Mouse (Mus musculus): Measurements from ENCODE around the gene Ubxn7. TPM values are rescaled to one million over a fixed set of nuclear protein-coding genes. Genes with fewer than 3 reads are reported as not detected.

Ubxn7 gene
- polyA plus RNA-seq, 1 experiment from 2014 or later: 14.7 TPM

DNA sequence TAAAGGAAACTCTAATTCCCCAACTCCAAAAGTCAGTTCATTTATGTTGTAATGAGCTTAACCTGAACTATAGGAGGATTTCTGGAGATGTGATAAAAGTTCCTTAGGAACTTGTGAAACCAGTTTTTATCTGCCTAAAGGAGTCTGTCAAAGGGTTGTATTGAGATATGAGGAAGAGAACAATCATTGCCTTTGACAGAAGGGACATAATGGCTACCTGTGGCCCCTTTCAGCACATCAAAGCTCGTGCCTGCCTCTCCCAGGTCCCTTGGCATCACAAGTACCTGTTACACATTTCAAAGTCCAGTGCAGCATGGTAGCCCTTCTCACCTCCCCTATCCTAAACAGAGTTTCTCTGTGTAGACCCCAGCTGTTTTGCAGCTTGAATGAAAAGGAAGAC is 85.4 kb downstream of the Ubxn7 start:
- Histone ChIP-seq H3K4me2 (ENCODE audit: low read depth, low read length) (no peak overlapping the region), H3K4me1 (ENCODE audit: control insufficient read depth, insufficient read depth, low read length) (peaks cover 14% of the 10 kb centered on the region), H3K27me3 (replicated peaks; ENCODE audit: control insufficient read depth, insufficient read depth, low read length) (no peaks in the 10 kb centered on the region), H3K4me3 (ENCODE audit: low read length) (no peak overlapping the region), H3K36me3 (ENCODE audit: control insufficient read depth, insufficient read depth, low read length) (no peaks in the 10 kb centered on the region), H3K9me3 (ENCODE audit: control insufficient read depth, low read length) (no peaks in the 10 kb centered on the region), H3K9ac (ENCODE audit: low read depth, low read length) (no peak overlapping the region), H3K27ac (ENCODE audit: low read length) (peak overlapping the region; percentile 46; the same call in 1 of the 2 replicates)
- ATAC-seq: peak; percentile 72
- 36% methylated on average over 1 of the region's 1 CpGs for WGBS

DNA sequence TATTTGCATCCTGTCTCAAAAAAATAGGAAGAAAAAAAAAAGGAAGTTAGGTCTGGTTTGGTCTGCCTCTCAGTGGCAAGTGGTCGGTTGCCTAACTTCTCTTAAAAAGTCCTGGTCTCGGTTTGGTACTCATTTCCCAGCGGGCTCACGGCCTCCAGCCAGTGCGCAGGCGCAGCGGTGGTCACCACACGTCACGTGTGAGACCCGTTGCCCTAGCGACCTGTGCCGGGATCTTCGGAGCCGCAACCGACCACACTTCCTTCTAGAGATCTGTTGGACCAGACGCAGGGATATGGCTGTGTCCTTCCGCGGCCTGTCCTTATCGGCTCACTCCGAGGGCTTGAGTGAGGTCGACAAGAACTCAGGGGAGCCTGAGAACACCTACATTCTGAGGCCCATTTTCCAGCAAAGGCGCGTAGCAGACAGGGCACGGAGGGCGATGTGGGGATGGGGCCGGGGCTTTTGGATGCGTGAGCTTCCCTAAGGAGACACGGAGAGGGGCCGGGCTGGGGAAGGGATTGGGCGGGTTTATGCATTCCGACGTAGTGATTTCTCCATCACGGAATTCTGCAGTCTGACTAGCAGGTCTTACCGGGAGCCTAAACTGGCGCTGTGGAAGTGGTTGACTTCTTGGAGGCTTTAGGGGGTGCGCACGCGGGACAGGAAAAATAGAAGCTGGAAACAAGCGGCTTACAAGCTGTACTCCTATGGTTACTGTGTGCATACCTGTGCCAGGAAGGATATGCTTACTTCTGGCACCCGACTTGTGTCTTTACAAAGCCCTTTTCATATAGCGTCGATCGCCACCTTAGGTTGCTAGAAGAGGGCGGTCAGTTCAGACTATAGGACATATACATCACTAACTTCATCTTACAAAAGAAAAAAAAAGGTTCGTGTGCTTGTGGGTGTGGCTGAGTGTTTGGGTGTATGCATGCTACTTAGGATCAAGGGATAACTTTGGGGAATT is 87.7 kb downstream of the Ubxn7 start, which contains the start of gene Tctex1d2:
Gene Tctex1d2, plus strand, starts transcription at position 186 of the 967 bp plus-strand sequence.
- WGBS: under 1% methylated on average over 45 of the region's 45 CpGs
- peak; percentile 92 for ATAC-seq

DNA sequence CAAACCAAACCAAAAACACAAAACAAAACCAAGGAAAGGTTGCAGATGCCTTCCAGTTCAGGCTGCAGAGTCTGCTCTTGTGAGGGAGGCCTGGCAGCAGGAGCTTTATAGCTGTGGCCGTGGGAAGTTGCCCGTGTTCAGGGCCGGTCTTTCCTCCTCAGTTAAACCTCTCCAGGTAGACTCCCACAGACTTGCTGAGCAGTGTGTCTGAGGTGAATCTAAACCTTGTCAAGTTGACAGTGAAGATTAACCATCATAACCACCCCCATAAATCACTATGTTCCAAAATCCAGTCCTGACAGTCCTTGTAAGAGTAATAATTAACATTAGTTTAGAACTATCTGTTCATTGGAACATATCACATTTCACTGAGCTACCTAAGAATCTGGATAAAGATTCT is 95.4 kb downstream of the Ubxn7 start:
- Histone ChIP-seq H3K4me2 (ENCODE audit: low read depth, low read length) (no peak overlapping the region), H3K4me1 (ENCODE audit: control insufficient read depth, insufficient read depth, low read length) (peaks cover 10% of the 10 kb centered on the region), H3K27me3 (replicated peaks; ENCODE audit: control insufficient read depth, insufficient read depth, low read length) (no peaks in the 10 kb centered on the region), H3K9ac (ENCODE audit: low read depth, low read length) (no peak overlapping the region), H3K9me3 (ENCODE audit: control insufficient read depth, low read length) (no peaks in the 10 kb centered on the region), H3K4me3 (ENCODE audit: low read length) (no peak overlapping the region), H3K36me3 (ENCODE audit: control insufficient read depth, insufficient read depth, low read length) (no peaks in the 10 kb centered on the region), H3K27ac (ENCODE audit: low read length) (no peak overlapping the region)
- ATAC-seq: no peak
- WGBS: 74% methylated on average over 3 of the region's 3 CpGs

More for the DNA sequence above, 87.7 kb downstream of the Ubxn7 start, which contains the start of gene Tctex1d2:
- Histone ChIP-seq H3K9me3 (ENCODE audit: control insufficient read depth, low read length) (no peaks in the 10 kb centered on the region), H3K36me3 (ENCODE audit: control insufficient read depth, insufficient read depth, low read length) (no peaks in the 10 kb centered on the region), H3K9ac (ENCODE audit: low read depth, low read length) (peak within 1 kb of the TSS; percentile 83), H3K27me3 (replicated peaks; ENCODE audit: control insufficient read depth, insufficient read depth, low read length) (no peaks in the 10 kb centered on the region), H3K27ac (ENCODE audit: low read length) (peak within 1 kb of the TSS; percentile 91), H3K4me2 (ENCODE audit: low read depth, low read length) (peak within 1 kb of the TSS; percentile 62), H3K4me1 (ENCODE audit: control insufficient read depth, insufficient read depth, low read length) (peaks cover 14% of the 10 kb centered on the region), H3K4me3 (ENCODE audit: low read length) (peak within 1 kb of the TSS; percentile 69)

DNA sequence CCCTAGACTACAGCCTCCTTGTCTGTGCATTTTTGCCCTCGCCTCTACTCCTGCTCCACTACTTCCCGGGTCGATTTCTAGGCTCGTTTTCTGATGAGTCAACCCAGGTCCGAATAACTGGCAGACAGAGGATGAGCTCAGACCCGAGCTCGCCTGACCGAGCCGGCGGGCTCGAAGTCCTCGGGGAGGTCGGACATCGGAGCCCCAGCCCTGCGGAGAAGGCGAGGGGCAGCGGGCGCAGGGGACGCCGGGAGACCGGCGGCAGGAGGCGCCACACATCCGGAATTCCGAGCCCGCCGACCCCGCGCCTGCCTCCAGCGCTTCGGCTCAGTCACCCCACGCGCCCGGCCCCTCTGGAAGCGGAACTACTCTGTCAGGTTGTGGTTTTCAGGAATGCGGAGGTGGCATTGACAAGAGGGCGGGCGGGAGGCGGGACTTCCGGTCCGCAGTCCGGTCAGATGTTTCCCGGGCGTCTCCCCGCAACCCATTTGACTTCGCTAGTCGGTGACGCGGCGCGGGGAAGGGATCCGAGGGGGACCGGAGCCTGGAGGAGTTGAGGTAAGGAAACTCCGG is 98.5 kb downstream of the Ubxn7 start, which contains the start of gene Pcyt1a:
Gene Pcyt1a, plus strand, starts transcription at position 448 of the 573 bp plus-strand sequence.
- under 1% methylated on average over 54 of the region's 54 CpGs for WGBS
- peak; percentile 97 for ATAC-seq
- peak within 1 kb of the TSS; percentile 86 for H3K4me2 ChIP-seq (ENCODE audit: low read depth, low read length)
- peak within 1 kb of the TSS; percentile 81 for H3K4me3 ChIP-seq (ENCODE audit: low read length)
- H3K9ac ChIP-seq (ENCODE audit: low read depth, low read length): peak within 1 kb of the TSS; percentile 87
- no peaks in the 10 kb centered on the region for H3K36me3 ChIP-seq (ENCODE audit: control insufficient read depth, insufficient read depth, low read length)
- peaks cover 13% of the 10 kb centered on the region for H3K4me1 ChIP-seq (ENCODE audit: control insufficient read depth, insufficient read depth, low read length)
- H3K27ac ChIP-seq (ENCODE audit: low read length): peak within 1 kb of the TSS; percentile 93
- no peaks in the 10 kb centered on the region for H3K27me3 ChIP-seq (replicated peaks; ENCODE audit: control insufficient read depth, insufficient read depth, low read length)
- H3K9me3 ChIP-seq (ENCODE audit: control insufficient read depth, low read length): no peaks in the 10 kb centered on the region

DNA sequence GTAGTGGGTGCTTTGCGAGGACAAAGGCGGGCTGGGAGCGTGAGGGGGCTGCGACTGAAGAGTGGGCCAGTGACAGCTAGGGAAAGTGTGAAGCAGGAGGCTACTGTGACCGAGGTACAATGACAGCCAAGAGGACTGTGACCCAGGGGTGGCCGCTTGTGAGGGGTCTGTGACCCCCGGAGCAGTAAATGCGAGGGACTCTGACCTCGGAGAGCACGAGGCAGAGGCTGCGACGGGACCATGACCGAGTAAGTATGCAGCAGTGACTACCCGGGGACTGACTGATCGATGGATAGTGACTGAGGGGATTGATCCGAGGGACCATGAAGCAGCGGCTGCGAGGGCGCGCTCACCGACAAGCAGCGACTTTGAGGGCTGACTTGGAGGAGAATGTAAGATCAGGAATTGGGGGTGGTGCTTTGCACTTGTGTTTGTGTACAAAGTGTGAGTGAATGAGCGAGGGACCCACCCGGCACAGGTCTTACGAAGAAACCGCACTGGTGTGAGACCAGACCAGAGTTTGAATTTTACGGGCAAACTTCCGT is 99.1 kb downstream of the Ubxn7 start:
- peak; percentile 56; the same call in 1 of the 2 replicates for ATAC-seq
- no peaks in the 10 kb centered on the region for H3K36me3 ChIP-seq (ENCODE audit: control insufficient read depth, insufficient read depth, low read length)
- H3K4me1 ChIP-seq (ENCODE audit: control insufficient read depth, insufficient read depth, low read length): peaks cover 13% of the 10 kb centered on the region
- H3K4me2 ChIP-seq (ENCODE audit: low read depth, low read length): peak overlapping the region; percentile 86
- H3K27me3 ChIP-seq (replicated peaks; ENCODE audit: control insufficient read depth, insufficient read depth, low read length): no peaks in the 10 kb centered on the region
- peak overlapping the region; percentile 81 for H3K4me3 ChIP-seq (ENCODE audit: low read length)
- H3K9ac ChIP-seq (ENCODE audit: low read depth, low read length): peak overlapping the region; percentile 87
- peak overlapping the region; percentile 93 for H3K27ac ChIP-seq (ENCODE audit: low read length)
- no peaks in the 10 kb centered on the region for H3K9me3 ChIP-seq (ENCODE audit: control insufficient read depth, low read length)
- WGBS: under 1% methylated on average over 28 of the region's 28 CpGs

DNA sequence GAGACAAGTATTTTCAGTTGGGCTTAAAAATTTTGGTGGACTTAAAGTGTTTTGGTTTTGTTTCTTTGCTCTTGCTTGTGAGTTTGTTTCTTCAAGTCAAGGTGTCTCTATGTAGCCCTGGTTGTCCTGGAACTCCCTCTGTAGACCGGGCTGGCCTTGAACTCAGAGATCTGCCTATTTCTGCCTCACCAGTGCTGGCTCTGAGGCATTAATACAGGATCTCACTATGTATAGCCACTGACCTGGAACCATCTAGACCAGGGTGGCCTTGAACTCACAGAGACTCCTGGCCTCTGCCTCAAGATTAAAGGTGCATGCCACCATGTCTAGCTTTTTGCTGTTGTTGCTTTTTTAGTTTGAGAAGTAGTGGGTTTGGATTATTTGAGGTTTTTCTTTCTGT is 99.9 kb downstream of the Ubxn7 start:
- no peaks in the 10 kb centered on the region for H3K27me3 ChIP-seq (replicated peaks; ENCODE audit: control insufficient read depth, insufficient read depth, low read length)
- no peak for ATAC-seq
- H3K36me3 ChIP-seq (ENCODE audit: control insufficient read depth, insufficient read depth, low read length): no peaks in the 10 kb centered on the region
- H3K27ac ChIP-seq (ENCODE audit: low read length): no peak overlapping the region
- H3K4me2 ChIP-seq (ENCODE audit: low read depth, low read length): peak overlapping the region; percentile 86
- H3K9me3 ChIP-seq (ENCODE audit: control insufficient read depth, low read length): no peaks in the 10 kb centered on the region
- WGBS: 86% methylated on average over 1 of the region's 1 CpGs
- peak overlapping the region; percentile 87; the same call in 1 of the 2 replicates for H3K9ac ChIP-seq (ENCODE audit: low read depth, low read length)
- peaks cover 13% of the 10 kb centered on the region for H3K4me1 ChIP-seq (ENCODE audit: control insufficient read depth, insufficient read depth, low read length)
- peak overlapping the region; percentile 81 for H3K4me3 ChIP-seq (ENCODE audit: low read length)

DNA sequence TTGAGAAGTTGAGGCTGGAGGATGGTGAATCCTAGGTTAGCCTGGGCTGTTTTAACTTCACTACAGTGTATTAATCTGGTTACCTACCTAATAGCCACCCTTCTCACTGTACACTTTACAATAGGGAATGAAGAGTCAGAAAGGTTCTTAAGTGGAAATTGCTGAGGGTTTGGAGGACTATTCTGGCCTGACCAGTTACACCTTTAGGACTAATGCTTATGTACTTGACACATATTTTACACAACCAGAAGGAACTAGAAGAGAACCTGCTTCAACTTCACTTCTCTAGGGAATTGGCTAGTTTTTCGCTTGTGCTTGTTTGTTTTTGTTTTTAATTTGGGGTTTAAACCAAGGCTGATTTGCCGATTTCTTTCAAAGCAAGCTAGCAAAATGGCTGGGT is 101.1 kb downstream of the Ubxn7 start:
- ATAC-seq: no peak
- WGBS: 91% methylated on average over 2 of the region's 2 CpGs

DNA sequence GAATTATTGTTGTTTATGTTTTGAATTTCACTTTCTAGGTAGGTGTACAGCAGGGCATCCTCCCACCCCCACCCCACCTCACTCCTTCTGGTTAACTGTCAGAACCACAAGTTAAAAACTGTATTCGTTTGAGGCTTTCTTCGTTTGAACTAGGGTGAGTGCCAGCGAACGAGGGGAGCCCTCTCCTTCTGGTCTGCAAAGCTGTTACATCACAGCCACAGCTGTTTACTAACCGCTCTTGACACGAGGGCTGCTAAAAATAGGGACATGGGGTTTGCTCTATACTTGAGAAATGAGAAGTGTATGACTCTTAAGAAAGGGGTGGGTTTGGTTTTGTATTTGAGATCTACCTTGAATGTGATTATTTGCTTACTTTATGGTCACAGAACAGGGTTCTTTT is 102.0 kb downstream of the Ubxn7 start:
- H3K36me3 ChIP-seq (ENCODE audit: control insufficient read depth, insufficient read depth, low read length): no peaks in the 10 kb centered on the region
- peaks cover 13% of the 10 kb centered on the region for H3K4me1 ChIP-seq (ENCODE audit: control insufficient read depth, insufficient read depth, low read length)
- H3K4me2 ChIP-seq (ENCODE audit: low read depth, low read length): no peak overlapping the region
- no peak overlapping the region for H3K4me3 ChIP-seq (ENCODE audit: low read length)
- 53% methylated on average over 6 of the region's 6 CpGs for WGBS
- ATAC-seq: no peak
- H3K9me3 ChIP-seq (ENCODE audit: control insufficient read depth, low read length): no peaks in the 10 kb centered on the region
- no peak overlapping the region for H3K9ac ChIP-seq (ENCODE audit: low read depth, low read length)
- H3K27ac ChIP-seq (ENCODE audit: low read length): no peak overlapping the region
- no peaks in the 10 kb centered on the region for H3K27me3 ChIP-seq (replicated peaks; ENCODE audit: control insufficient read depth, insufficient read depth, low read length)

More for the DNA sequence above, 101.1 kb downstream of the Ubxn7 start:
- Histone ChIP-seq H3K4me2 (ENCODE audit: low read depth, low read length) (no peak overlapping the region), H3K36me3 (ENCODE audit: control insufficient read depth, insufficient read depth, low read length) (no peaks in the 10 kb centered on the region), H3K9ac (ENCODE audit: low read depth, low read length) (no peak overlapping the region), H3K27me3 (replicated peaks; ENCODE audit: control insufficient read depth, insufficient read depth, low read length) (no peaks in the 10 kb centered on the region), H3K9me3 (ENCODE audit: control insufficient read depth, low read length) (no peaks in the 10 kb centered on the region), H3K4me3 (ENCODE audit: low read length) (no peak overlapping the region), H3K4me1 (ENCODE audit: control insufficient read depth, insufficient read depth, low read length) (peaks cover 13% of the 10 kb centered on the region), H3K27ac (ENCODE audit: low read length) (no peak overlapping the region)

DNA sequence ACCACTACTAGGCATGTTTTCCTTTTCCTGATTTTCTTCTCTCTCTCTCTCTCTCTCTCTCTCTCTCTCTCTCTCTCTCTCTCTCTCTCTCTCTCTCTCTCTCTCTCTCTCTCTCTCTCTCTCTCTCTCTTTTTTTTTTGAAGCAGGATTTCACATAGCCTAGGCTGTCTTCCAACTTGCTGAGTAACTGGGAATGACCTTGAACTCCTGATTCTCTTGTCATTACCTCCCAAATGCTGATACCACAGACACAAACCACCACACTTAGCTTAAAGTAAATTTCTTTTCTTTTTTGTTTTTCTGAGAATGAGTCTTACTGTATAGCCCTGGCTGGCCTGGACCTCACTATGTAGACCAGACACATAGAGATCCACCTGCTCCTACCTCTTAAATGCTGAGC is 102.6 kb downstream of the Ubxn7 start:
- no peak for ATAC-seq
- Histone ChIP-seq H3K4me3 (ENCODE audit: low read length) (no peak overlapping the region), H3K4me1 (ENCODE audit: control insufficient read depth, insufficient read depth, low read length) (peaks cover 8% of the 10 kb centered on the region), H3K36me3 (ENCODE audit: control insufficient read depth, insufficient read depth, low read length) (no peaks in the 10 kb centered on the region), H3K9ac (ENCODE audit: low read depth, low read length) (no peak overlapping the region), H3K9me3 (ENCODE audit: control insufficient read depth, low read length) (no peaks in the 10 kb centered on the region), H3K27me3 (replicated peaks; ENCODE audit: control insufficient read depth, insufficient read depth, low read length) (no peaks in the 10 kb centered on the region), H3K27ac (ENCODE audit: low read length) (no peak overlapping the region), H3K4me2 (ENCODE audit: low read depth, low read length) (no peak overlapping the region)

Measured in intestine, embryonic 16.5 days (tissue).